Mouse (Mus musculus) kidney, embryonic 16.5 days (tissue): ENCODE measurements at regions not wholly inside any gene's neighbourhood (a gene's known extent, or its start where the extent isn't known, plus 50 kb on each side); places are given as distances from the start of the nearest gene placed in this dataset.

Source experiments
- ATAC-seq: fragments of 200-750 bp; cut with Nextera tagmentation; 2 replicates; pipeline ENCODE4 v1.8.0; 2017; ENCODE audit warnings: moderate TSS enrichment; ENCODE audit not compliant: low FRiP score, low TSS enrichment
- H3K27ac ChIP-seq: fragments of 300-500 bp; sonication (generic); 2 replicates; pipeline ENCODE4 v1.5.1; 2014; ENCODE audit warnings: low read length
- H3K27me3 ChIP-seq: fragments of 300-500 bp; sonication (generic); 2 replicates; pipeline ENCODE4 v1.6.1; 2014; ENCODE audit warnings: low read length, control low read depth, mixed read lengths; ENCODE audit not compliant: insufficient read depth
- H3K36me3 ChIP-seq: fragments of 300-500 bp; sonication (generic); 2 replicates; pipeline ENCODE4 v1.6.1; 2014; ENCODE audit warnings: low read length, control low read depth, mixed read lengths; ENCODE audit not compliant: insufficient read depth
- H3K4me1 ChIP-seq: fragments of 300-500 bp; sonication (generic); 2 replicates; pipeline ENCODE4 v1.6.1; 2014; ENCODE audit warnings: low read length, control low read depth, mixed read lengths; ENCODE audit not compliant: insufficient read depth
- H3K4me2 ChIP-seq: fragments of 300-500 bp; sonication (generic); replicated peaks from 2 replicates; pipeline ENCODE4 v1.6.1; 2014; ENCODE audit warnings: low read depth, low read length
- H3K4me3 ChIP-seq: fragments of 300-500 bp; sonication (generic); 2 replicates; pipeline ENCODE4 v1.5.1; 2014; ENCODE audit warnings: mild to moderate bottlenecking, low read length
- H3K9ac ChIP-seq: fragments of 300-500 bp; sonication (generic); replicated peaks from 2 replicates; pipeline ENCODE4 v1.6.1; 2014; ENCODE audit warnings: low read length
- H3K9me3 ChIP-seq: fragments of 300-500 bp; sonication (generic); 2 replicates; pipeline ENCODE4 v1.6.1; 2016; ENCODE audit warnings: low read length, control low read depth
- WGBS: fragments of 180-500 bp; shearing (Covaris S2); extraction: QIAGEN DNeasy Blood & Tissue Kit; methylation state at CpG from one replicate; pipeline ENCODE4 v1.1.7; 2014; 5-methylcytosine and 5-hydroxymethylcytosine counted together

DNA sequence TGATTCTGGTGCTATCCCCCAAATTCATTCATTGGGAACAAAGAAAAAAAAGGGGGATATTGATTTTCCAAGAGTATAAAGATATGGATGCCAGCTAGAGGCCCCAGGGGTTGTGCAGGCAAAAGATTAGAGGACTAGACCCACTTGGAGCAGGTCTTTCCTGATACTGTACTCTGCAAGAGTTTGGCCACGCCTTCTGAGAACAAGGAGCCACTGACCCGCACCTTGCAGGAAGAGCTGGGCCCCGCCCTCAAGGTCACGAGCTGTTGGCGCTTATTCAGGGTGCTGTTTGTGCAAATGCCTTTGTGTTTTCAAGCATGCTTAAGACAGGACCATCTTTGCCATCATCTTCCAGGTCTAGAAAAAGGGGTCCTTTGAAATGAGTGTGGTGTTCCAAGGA is 54.5 kb upstream of the Slc7a1 start:
- WGBS = 67% methylated on average over 5 of the region's 5 CpGs
- Histone ChIP-seq H3K4me3 (no peak overlapping the region), H3K27ac (no peak overlapping the region), H3K4me1 (no peaks in the 10 kb centered on the region), H3K4me2 (no peak overlapping the region), H3K9me3 (peaks cover 4% of the 10 kb centered on the region), H3K9ac (no peak overlapping the region), H3K36me3 (no peaks in the 10 kb centered on the region), H3K27me3 (no peaks in the 10 kb centered on the region)
- no peak for ATAC-seq

DNA sequence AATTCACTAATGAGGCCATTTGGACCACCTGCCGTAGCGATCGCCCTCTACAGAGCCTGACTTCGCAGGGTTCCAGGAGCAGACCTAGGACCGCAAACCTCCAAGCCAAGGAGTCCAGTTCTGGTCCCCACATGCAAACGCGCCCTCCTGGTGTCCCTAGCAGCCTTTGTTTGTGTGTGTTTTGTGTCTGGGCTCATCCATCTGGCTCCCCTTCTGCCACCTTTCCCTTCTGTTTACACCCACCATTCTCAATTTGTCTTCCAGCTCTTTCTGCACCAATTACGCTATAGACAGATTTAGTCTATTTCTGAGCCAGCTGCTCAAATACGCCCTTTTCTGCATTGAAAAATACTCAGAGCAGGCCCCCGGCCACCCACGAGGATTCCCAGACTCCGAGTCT is 54.1 kb upstream of the Slc7a1 start:
- no peak overlapping the region for H3K4me2 ChIP-seq
- H3K9ac ChIP-seq = no peak overlapping the region
- peaks cover 4% of the 10 kb centered on the region for H3K9me3 ChIP-seq
- 90% methylated on average over 12 of the region's 12 CpGs for WGBS
- H3K27me3 ChIP-seq = no peaks in the 10 kb centered on the region
- no peaks in the 10 kb centered on the region for H3K4me1 ChIP-seq
- H3K27ac ChIP-seq = no peak overlapping the region
- no peak for ATAC-seq
- no peak overlapping the region for H3K4me3 ChIP-seq
- no peaks in the 10 kb centered on the region for H3K36me3 ChIP-seq

DNA sequence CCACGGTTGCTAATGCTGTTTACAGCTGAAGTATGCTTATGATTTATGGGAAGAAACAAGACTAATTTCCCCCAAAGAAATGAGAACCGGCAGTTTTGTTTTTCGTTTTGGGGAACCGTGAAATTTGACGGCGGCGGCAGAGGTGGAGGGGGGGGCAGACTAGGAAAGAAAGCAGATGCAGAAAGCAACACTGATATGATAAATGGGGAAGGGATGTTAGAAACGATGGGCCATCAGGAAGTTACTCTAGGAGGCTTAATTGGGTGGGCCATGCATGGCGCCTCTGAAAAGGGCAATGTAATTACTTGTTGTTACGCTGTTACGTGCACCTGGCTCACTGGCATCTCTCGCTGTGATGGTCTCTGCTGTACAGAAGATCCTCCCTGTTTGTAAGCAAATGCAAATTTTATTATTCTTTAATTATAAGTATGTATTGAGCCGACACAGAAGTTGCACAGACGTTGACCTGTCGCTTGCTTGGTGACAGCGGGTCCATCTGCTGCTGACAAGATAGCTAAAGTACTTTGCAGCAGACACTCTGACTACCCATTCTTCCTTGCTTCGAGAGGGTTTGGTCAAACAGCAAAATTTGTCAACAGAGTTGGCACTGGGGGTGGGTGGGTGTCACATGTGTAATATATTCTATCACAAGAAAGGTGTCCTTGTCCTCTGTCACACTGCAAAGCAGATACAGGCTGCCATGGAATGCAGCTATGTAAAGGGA is 53.4 kb upstream of the Slc7a1 start:
- no peak for ATAC-seq
- no peaks in the 10 kb centered on the region for H3K27me3 ChIP-seq
- H3K36me3 ChIP-seq = no peaks in the 10 kb centered on the region
- peaks cover 4% of the 10 kb centered on the region for H3K9me3 ChIP-seq
- no peak overlapping the region for H3K27ac ChIP-seq
- H3K4me2 ChIP-seq = no peak overlapping the region
- no peaks in the 10 kb centered on the region for H3K4me1 ChIP-seq
- 68% methylated on average over 17 of the region's 17 CpGs for WGBS
- H3K9ac ChIP-seq = no peak overlapping the region
- no peak overlapping the region for H3K4me3 ChIP-seq

DNA sequence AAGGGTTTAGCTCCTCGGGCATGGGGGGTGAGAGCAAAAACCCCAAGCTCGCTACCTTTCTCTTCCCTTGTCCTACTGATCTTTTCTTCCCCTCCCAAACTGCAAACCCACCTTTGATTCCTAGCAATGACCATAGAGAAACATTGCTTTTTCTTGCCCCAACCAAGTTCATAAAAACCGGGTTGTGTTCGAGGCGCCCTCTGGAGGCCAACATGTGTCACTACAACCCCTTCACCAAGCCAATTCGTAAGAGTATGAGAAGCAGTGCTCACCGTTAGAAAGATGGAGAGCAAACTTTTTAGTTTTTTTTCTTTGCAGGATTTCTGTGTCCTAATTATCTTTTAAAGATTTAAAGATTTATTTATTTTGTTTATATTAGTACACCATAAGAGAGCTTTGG is 52.1 kb upstream of the Slc7a1 start:
- Histone ChIP-seq H3K4me3 (no peak overlapping the region), H3K27ac (no peak overlapping the region), H3K4me2 (no peak overlapping the region), H3K9ac (no peak overlapping the region), H3K9me3 (no peaks in the 10 kb centered on the region), H3K4me1 (no peaks in the 10 kb centered on the region), H3K36me3 (no peaks in the 10 kb centered on the region), H3K27me3 (no peaks in the 10 kb centered on the region)
- ATAC-seq = no peak
- WGBS = 38% methylated on average over 7 of the region's 7 CpGs

DNA sequence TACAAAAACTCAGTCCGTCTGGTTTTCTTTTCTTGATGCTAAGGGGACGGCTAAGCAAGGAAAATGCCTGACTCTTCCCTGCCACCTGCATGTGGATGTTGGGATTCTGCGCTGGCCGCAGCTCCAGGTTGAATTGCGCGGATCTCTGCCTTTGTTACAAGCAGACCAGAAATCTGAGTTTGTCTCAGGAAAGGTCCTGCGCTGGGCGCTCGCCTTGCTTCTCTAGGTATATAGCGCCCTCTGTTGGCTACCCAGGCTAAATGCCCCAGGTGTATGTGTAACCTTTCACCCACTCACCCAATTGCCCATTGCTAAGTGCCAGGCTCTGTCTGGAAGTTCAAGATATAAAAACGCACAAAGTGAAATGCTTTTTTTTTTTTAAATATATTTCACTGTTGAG is 51.2 kb upstream of the Slc7a1 start:
- no peak overlapping the region for H3K4me3 ChIP-seq
- no peak overlapping the region for H3K9ac ChIP-seq
- no peak overlapping the region for H3K4me2 ChIP-seq
- 38% methylated on average over 11 of the region's 11 CpGs for WGBS
- no peaks in the 10 kb centered on the region for H3K9me3 ChIP-seq
- no peaks in the 10 kb centered on the region for H3K36me3 ChIP-seq
- no peak overlapping the region for H3K27ac ChIP-seq
- no peaks in the 10 kb centered on the region for H3K4me1 ChIP-seq
- peak; percentile 35; the same call in 1 of the 2 replicates for ATAC-seq
- no peaks in the 10 kb centered on the region for H3K27me3 ChIP-seq
